Mouse (Mus musculus) myocyte (in vitro differentiated cells): ENCODE measurements around the gene Scpep1.
"Not testable (repeated sequence)": the region's sequence is repeated elsewhere in the genome, so short reads cannot be mapped to it uniquely, and the experiment has no call there.

Experiments
- CEBPB ChIP-seq: IDR thresholded peaks from 2 replicates; pipeline ENCODE4 v1.6.1; 2011; ENCODE audit warnings: mild to moderate bottlenecking, moderate library complexity; ENCODE audit not compliant: poor library complexity, insufficient read depth, severe bottlenecking
- E2F4 ChIP-seq: IDR thresholded peaks from one replicate; pipeline ENCODE4 v1.6.1; 2011; ENCODE audit warnings: mild to moderate bottlenecking, control low read depth, moderate library complexity; ENCODE audit not compliant: insufficient read depth
- MAX ChIP-seq: IDR thresholded peaks from one replicate; pipeline ENCODE4 v1.6.1; 2011; ENCODE audit warnings: low read depth, mild to moderate bottlenecking, control low read depth
- MYOG ChIP-seq, 3 experiments: IDR thresholded peaks; one replicate each; pipeline ENCODE4 v1.6.1; 2011; ENCODE audit warnings: control low read depth in 2 of 3, low read depth in 2 of 3, mild to moderate bottlenecking in 2 of 3; ENCODE audit not compliant: insufficient read length in 2 of 3, control insufficient read depth in 1 of 3, insufficient read depth in 1 of 3
- POLR2A ChIP-seq: IDR thresholded peaks from one replicate; pipeline ENCODE4 v1.6.1; 2011; ENCODE audit warnings: low read depth, mild to moderate bottlenecking, control low read depth, moderate library complexity; ENCODE audit not compliant: insufficient read length
- POLR2AphosphoS2 ChIP-seq: IDR thresholded peaks from one replicate; pipeline ENCODE4 v1.6.1; 2011; ENCODE audit warnings: low read depth, control low read depth; ENCODE audit not compliant: insufficient read length
- REST ChIP-seq: IDR thresholded peaks from one replicate; pipeline ENCODE4 v1.6.1; 2011; ENCODE audit warnings: mild to moderate bottlenecking, control low read depth, moderate library complexity; ENCODE audit not compliant: insufficient read depth, insufficient read length
- SRF ChIP-seq: IDR thresholded peaks from one replicate; pipeline ENCODE4 v1.6.1; 2011; ENCODE audit warnings: low read depth; ENCODE audit not compliant: control insufficient read depth, insufficient read length
- TCF12 ChIP-seq: IDR thresholded peaks from one replicate; pipeline ENCODE4 v1.6.1; 2011; ENCODE audit warnings: mild to moderate bottlenecking, control low read depth; ENCODE audit not compliant: poor library complexity, insufficient read depth, severe bottlenecking
- USF1 ChIP-seq: IDR thresholded peaks from one replicate; pipeline ENCODE4 v1.6.1; 2011; ENCODE audit warnings: low read depth, mild to moderate bottlenecking, control low read depth, moderate library complexity

DNA sequence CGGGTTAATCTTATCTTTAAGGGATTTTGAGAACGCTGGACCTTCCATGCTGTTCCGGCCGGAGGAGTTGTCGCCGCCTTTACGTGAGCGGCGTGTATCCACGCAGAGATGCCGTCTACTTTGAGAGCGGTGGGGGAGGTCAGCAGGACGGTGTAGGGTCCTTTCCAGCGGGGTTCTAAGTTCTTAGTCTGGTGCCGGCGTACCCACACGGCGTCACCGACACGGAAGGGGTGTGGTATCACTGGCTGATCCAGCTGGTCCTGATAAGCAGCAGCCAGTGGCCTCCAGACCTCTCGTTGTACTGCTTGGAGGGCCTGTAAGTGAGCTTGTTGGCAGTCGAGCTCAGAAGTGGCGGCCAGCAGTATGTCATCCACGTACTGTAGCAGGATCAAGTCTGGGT, 62.5 kb downstream of the Scpep1 start:
- not testable (repeated sequence) for TF ChIP-seq POLR2A; MYOG (IDR thresholded peaks at IDR 0.05; ENCODE audit: control insufficient read depth in 1 of 3, insufficient read depth in 1 of 3, insufficient read length in 2 of 3, low read depth in 2 of 3); MAX; TCF12; REST; E2F4; USF1; SRF; POLR2AphosphoS2; CEBPB
